Mouse (Mus musculus) thymus, postnatal 36 days (tissue): Measurements from ENCODE around the gene Dgcr2.

ENCODE experiments used
- DNase-seq, 2 experiments: peaks; one replicate each; pipeline ENCODE4 v3.0.0; 2022; ENCODE audit warnings: mixed read lengths in 2 of 2

Gene Dgcr2

DNA sequence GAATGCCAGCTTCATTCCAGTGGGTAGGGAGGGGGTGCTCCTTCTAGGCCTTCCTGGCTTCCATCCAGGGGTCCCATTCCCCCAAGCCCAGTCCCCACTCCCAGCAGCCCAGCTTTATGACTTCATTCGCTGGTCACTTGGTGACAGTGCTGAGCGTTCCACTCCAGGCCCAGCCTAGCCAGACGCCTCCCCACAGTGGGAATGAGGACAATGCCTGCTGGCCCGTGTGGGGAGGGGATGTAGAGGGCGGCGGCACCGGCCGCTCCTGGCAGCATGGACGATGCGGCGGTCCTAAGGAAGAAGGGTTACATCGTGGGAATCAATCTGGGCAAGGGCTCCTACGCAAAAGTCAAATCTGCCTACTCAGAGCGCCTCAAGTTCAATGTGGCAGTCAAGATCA, at the start of gene Dgcr2, which contains the start of gene Tssk2:
Gene Dgcr2, minus strand, starts transcription at position 101 of the 400 bp plus-strand sequence.
Gene Tssk2, plus strand, starts transcription at position 176 of the 400 bp plus-strand sequence.
- DNase-seq = no peak

DNA sequence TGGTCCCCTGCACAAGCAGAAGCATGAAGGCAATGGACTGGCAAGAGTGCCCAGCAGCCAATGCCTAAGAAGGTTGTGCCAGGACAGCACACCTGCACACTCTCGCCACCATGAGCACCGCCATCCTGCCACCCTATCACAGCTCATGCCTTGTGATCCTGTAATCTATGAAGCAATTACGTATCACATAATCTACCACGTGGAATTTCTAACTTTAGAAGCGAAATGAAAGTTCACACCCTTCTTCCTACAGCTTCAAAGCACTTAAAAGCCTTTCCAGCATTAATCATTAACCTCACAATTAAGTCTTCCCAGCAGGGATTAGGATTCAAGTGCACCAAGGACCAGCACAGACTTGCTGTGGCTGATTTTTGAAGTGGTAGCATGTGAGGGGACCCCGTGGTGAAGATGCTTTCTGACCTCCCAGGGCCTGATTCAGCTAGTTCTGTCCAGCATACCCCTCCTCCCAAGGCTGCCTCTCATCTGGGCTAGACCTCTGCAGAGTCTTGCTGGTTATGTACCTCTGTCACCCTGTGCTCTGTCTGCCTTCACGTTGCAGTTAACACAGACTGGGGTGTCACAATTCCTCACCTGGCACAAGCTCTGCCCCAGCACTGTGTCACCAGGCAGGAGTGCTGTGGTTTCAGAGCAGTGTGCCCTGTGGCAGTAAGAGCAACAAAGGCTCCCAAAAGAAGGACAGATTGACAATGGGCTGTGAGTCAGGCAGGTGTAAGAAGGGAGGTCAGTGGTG, 46.9 kb upstream of the Dgcr2 start:
- DNase-seq = no peak

DNA sequence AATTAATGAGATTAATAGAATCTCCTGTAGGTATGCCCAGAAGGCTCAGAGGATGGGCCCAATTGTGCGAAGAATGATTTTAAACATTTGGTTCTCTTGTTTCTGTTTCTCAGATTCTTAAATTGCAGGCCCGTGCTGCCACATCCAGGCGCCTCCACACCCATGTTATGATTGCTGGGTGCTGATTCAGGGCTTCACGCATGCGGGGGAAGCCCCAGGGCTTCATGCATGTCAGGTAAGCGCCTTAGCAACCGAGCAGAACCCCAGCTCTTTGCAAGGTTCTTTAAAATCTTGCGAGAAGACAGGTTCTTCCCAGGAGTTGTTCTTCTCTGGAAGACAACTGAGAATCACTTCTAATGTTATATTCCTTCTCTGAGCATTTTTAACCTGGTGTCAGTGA, 45.1 kb upstream of the Dgcr2 start:
- DNase-seq = no peak

DNA sequence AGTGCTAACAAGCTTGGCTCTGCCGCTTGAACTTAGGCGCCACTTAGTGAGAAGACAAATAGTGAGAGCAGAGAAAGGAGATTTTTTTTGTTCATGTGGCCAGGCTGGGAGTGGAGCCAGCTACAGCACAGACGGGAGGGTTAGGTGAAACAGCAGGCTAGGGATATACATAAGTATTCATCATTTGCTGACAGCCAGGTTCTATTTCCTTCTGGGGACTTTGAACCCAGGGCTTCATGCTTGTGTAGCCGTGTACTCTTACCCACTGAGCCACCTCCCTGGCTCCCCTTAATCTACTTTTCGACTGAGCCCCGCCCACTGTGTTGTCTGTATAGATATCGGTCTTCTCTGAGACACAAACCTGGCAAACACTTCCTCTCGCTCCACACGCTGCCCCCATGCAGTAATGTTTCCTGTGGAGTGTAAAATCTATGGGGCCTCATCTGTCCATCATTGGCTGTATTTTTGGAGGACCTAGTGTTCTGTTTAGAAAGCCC, 40.9 kb upstream of the Dgcr2 start:
- DNase-seq = no peak

DNA sequence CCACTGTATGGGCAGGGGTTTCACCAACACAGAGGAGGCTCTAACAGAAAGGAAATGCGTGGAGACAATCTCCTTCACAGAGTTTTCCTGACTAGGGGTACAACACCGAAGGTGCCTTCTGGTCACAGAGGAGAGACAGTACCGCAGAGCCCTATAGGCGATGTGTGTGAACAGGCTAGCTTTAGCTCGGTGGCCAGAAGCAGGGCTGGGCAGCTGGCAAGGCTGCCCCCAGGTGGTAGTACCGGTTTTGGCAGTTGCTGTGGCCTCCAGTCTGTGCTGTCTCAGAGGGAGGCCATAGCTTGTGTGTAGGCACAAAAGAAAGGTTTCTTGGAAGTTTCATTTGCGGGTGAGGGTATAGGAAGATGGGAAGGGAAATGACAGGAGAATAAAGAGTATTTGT, 40.5 kb upstream of the Dgcr2 start:
- peak; percentile 68 to 69 for DNase-seq

DNA sequence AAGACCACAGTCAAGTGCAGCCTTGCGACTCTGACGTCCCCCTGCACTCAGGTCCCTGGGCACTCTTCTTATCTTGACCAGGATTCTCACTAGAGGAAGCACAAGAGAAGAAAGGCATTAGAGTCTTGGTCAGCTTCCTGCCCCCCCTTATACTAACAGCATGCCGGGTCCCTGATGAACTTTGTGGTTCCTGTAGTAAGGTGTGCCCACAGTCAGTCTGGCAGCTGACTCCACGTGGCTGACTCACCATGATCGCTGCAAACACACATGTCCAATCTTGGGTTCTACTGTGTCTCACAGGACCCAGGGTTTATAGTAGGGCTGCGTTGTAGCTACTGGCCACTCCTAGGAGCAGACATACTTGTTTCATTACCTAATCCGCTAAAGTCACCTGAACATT, 39.8 kb upstream of the Dgcr2 start:
- DNase-seq = no peak

DNA sequence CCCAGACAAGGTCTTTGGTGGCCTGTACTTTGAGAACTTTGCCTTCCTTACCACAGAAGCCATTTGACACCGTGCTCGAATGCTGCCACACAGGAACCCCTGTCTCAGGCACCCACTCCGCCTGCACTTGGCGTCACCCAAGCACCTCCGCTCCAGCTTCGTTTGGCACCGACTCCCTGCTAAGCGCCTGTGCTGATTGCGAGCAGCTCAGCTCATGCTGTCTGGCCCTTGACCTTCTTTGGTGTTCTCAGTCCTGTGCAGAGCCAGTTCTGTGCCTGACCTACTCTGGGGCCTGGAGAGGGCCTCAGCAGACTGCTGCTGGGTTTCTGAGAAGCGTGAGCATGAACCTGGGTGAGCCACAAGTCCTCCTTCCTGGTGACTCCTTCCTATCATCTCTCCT, 38.4 kb upstream of the Dgcr2 start:
- no peak for DNase-seq

DNA sequence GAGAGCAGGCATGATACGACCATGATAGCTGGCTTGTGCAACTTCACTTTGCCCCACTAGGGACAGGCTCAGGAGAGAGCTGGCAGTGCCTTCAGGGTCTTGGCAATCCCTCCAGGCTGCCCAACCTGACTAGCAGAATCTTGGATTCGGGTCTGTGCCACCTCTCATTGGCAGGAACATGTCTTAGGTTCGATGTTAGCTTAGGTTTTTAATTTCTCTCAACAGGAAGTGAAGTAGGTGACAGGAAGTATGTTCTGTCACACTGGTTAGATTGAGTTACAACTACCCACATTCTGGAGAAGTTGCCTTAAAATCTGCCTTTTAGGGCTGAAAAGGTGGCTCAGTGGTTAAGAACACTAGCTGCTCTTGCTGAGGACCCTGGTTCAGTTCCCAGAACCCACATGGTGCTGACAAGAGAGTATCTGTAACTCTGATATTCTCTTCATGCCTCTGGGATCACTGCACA, 36.1 kb upstream of the Dgcr2 start:
- no peak for DNase-seq

DNA sequence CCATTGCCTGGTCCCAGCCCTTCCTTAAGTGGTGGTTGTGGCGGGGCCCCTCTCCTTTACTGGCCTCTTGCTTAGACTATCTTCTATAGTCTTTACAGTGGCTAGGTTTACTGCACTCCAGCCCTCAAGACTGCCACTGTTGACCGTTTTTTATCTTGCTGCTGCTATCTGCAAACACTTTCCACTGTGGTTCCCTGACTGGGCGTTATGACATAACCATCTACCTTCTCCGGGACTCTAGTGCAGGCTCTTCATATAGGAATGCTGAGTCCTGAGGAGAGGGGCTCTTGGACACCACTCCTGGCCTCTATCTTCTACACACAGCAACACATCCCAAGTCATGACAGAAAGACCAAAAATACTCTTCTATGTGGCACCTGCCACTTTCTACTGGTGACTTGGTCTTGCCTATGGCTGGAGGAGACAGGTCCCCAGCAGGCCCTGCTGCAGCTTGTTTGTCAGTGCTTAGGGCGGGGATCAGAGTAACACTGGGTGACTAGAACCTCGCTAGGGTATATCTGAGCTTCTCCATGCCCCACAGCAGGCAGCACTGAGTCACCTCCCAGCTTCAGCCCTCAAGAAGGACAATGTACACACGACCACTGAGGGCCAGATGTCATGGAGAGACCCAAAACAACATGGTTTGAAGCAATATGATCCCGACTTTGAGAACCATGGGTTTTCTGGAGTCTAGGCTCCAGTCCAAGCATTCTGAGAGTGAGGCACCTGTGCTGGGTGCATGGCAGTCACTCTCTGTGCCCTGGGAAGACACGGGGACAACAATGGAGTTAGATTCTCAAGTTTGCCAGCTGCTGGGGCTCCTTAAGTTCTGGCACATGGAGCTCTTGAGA, 35.5 kb upstream of the Dgcr2 start:
- DNase-seq = no peak

DNA sequence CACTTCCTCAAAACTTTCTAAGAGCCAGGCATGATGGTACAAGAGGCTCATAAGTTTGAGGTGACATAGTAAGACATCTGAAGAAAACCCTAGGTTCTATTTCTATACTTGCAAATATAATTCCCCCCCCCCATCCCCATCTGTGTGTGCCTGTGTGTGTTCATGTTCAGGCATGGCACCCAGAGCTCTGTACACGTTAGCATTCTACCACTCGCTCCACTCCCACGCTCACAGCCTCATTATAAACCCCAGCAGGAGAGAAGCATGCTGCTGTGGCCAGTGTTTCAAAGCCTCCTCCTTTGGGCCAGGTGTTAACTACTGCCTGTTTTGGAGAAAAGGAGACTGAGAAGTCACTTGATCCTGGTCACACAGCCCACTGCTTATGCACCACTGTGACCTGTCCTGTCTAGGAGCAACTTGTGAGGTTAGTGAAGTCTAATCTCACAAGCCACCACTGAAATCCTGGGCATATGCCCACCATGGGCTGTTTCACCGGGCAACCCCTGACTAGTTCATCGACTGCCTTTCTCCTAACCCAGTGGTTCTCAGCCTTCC, 33.6 kb upstream of the Dgcr2 start:
- DNase-seq = no peak

DNA sequence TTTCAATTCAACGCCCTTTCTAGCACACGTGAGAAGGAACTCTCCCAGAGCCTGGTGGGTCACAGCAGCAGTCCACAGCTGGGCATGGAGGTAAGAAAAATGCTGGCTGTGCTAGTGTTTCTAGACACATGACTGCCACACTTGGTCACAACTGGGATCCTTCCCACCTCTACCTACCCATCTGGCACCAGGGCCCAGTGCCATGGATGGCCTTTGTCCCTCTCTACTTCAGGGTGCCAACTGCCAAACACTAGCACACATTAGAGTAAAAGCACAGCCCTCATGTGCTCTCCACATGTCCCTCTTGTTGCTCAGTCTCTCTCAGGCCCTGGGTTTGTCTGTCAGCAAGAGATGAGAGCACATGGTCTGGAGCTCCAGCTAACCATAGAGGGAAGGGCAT, 31.3 kb upstream of the Dgcr2 start:
- no peak for DNase-seq

DNA sequence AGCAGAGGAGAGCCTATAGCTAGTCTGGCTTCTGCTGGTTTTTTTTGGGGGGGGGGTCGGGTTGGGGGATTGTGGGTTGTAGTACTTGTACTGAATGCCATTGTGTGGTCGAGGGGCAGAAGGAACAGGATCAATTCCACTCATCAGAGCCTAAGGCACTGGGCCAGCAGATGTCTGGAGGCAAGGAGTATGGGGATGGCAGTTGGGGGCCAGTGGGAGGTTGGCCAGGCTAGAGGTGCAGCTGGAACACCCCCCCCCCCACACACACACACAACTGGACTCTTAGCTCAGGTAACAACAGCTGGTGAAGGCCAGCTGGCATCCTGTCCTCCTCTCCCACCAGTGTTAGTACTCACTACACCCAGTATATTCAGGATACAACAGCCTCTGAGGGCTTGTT, 30.8 kb upstream of the Dgcr2 start:
- DNase-seq = no peak

DNA sequence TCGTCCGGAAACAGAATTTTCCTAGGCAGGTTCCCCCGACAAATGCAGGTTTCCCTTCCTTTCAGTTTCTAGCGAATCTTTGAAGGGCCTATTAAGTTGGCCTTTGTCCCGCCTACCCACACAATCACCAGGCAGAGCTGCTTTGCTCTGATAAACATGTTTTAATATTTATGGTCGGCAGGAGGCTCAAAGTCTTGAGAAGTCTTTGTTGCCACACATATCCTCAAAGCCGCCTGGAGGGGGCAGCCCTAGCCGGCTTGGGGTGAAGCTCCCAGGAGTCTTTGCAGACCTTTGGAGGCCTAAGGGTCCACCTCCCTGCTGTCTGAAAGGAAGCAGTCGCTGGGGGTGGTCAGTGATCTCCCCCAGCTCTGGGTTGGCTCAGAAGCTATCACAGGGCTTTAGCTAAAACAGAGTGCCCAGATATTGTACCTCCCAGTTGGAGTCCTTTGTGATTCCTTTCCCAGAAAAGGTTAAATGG, 30.3 kb upstream of the Dgcr2 start:
- DNase-seq = peak; percentile 68 to 76

DNA sequence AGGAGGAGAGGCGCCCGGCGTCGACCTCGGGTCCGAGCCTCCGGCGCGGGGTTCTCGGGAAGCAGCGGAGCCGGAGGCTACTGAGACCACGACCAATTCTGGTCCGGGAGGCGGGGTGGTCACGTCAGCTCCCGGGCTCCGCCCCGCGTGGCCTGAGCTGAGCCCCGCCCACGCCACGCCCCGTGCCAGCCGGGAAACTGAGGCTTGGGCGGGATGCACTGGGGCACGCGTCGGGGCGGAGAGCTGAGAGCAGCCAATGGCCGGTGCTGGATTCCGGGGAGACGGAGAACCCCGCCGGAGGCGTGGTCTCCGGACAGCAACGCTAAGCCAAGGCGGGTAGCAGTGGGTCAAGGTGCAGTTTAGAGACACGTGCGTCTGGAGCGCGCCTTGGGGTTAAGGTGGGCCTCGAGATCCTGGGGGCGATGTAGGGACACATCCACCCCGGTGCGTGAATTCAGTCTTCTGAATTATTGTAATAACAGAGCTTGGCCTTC, 29.8 kb upstream of the Dgcr2 start, which contains the start of gene Slc25a1:
Gene Slc25a1, minus strand, starts transcription at position 133 of the 494 bp plus-strand sequence.
- DNase-seq = peak; percentile 69 to 76

DNA sequence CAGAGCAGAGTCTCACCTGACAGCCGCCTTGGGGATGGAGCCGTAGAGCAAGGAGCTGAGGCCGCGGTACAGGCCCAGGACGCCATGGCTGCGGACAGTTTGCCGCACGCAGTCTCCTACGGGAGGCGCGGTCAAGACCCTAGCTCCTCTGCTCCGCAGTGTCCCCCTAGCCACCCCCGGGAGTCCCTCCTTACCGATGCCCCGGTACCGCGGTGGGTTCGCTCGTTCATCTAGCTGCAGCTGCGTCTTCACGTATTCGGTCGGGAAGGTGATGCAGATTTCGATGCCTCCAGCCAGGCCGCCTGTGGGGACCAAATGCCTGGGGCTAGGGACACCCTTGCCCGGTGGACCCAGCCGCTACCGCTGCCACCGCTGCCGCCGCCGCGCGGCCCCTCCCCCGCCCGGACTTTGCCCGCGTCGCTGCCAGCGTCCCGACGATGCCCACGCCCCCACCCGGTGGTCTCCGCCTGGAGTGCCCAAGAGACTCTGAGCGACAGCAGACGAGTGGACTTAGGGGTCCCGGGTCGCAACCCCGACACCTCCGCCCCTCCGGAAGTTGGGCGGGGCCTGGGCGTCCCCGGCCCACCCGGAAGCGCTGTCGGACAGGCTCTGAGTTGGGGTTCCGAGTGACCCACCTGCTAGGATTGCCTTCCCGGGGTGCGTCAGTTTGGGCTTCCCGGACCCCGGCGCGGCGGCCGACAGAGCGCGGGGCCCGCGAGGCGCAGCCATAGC, 29.2 kb upstream of the Dgcr2 start:
- peak; percentile 54 to 66 for DNase-seq

DNA sequence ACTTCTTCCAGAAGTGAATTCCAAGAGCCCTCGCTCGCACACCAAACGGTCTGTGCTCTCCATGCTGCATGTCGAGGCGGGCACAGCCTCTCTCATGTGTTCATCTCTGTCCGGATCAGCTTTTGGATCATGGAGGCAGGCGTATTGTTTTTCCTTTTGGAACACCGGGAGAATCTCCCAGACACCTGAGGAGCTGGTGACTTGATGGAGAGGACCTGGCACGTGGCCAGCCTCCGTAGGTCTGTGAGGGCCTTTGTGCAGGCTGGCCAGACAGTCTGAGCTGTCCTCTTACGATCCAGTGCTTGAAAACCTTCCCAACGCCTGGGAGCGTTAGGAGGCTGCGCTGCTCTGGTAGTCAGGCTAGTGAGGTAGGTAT, 23.8 kb upstream of the Dgcr2 start:
- peak in 1 of 2 experiments; percentile 30 for DNase-seq

DNA sequence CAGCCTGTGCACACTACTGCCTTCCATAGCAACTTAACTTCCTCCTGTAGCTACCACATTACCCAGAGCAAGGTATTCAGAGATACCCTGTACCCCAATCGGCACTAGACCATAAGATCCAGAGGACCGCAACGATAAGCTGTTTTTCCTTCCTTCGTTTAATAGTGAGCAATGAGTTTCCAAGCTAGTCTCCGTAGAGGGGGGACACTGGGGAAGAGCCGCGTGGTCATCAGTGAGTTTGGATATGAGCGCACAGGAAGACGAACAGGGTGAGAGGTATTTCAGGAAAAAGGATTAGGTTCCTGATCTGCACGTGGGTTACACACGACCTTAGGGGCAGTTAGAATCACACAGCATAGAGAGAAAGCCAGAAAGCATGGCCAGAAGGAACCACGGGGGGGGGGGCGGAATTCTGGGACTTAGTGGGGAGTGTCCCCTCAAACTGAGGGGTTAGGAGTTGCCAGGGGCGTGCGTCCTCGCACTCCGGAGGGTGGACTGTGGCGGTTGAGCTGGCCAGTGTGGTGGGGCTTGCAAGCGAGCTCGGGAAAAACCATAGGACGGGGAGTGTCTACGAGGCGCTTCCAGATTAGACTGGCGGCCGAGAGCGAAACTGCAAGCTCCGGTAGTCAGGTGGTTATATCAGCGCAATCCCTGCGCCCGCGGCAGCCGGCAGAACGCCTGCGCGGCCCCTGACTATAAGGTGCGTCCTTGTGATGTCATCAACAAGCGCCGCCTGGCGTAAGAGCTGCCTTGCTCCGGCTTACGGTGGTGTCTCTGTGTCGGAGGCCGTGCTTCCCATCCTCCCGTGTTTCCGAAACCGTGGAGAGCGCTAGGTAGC, 23.2 kb upstream of the Dgcr2 start:
- DNase-seq = peak; percentile 91 to 93

DNA sequence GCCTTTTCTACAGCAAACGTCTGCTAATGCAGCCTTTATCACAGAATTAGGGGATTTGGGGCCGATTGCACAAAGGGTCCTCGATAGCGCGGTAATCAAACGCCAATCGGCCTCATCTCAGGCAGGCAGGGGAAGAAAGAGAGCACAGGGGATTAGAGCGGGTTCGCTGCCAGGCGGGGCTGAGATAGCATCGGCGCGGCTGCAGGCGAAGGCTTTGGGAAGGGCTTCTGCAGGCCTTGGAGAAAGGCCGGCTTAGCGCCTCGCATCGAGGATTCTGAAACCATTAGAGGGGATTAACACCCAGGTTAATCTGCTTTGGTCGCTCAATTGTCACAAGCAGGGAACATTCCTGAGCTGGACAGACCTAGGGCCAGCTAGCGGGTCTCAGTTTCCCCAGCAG, 22.2 kb upstream of the Dgcr2 start:
- no peak for DNase-seq

DNA sequence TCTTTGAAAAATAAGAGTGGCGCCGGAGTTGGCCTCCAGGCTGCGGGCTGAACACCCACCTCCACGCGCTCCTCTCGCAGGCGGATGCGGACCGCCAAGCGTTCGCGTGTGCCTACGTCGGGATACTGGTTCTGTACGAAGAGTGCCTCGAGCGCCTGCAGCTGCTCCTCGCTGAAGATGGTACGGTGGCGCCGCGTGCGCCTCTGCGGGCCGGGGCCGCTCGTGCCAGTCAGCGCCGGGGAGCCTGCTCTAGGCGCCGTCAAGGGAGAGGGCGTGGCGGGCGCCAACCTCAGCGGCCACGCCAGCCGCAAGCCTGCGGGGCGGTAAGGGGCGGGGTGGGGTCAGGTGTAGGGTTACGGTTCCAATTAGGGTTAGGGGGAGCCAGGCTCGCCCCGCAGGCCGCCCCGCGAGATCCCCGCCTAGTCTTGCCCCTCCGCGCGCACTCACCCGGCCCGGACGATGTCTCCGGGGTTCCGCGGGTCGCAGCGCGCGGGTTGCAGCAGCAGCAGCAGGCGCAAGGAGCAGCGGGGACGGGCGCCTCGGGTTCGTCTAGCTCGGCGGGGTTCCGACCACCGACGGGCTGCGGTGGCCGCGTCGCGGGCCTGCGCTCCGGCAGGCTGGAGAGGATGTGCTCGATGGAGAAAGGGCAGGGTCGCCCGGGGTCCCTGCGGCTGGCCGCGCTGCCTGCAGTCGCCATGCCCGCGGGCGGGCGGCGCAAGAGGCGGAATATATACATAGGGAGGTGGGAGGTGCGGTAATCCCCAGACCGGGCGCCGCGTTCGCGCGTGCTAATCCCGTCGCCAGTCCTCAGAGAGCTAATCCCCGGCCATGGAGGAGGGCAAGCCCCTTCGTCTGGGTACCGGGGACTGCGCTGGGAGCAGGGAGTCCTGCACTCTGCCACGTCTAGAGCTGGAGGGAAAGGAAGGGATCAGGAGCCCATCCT, 16.2 kb upstream of the Dgcr2 start, which contains the start of gene Gsc2:
Gene Gsc2, minus strand, starts transcription at position 753 of the 943 bp plus-strand sequence.
- no peak for DNase-seq

DNA sequence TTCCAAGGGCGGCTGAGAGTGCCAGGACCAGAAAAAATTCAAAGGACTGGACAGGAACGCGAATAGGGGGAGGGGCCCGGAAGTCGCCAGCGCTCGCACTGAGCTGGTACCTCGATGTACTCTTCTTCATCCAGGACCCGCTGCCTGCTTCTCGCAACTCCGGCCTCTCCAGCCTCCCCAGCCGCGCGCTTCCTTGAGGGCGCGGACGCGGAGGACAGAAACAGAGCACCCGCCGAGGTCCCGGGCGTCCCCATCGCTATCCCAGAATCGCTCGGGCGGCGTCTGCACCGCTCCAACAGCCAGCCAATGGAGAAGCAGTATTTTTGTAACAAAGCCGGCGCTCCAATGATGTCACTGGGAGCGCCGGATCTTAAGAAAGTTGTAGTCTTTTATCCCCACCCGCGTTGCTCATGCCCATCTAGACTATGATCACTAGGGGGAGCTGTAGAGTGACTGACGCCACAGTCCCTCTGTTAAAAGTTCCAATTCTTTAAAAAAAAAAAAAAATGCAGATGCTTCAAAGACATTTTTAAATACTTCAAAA, 12.8 kb upstream of the Dgcr2 start, which contains the start of gene Ess2:
Gene Ess2, minus strand, starts transcription at position 297 of the 544 bp plus-strand sequence.
- DNase-seq = peak; percentile 83 to 89
